Mouse (Mus musculus) CD4-positive, CD25-positive, alpha-beta regulatory T cell, adult 9 weeks (primary cell): Measurements from ENCODE around the gene Mcm8. TPM values are rescaled to one million over a fixed set of nuclear protein-coding genes. Genes with fewer than 3 reads are reported as not detected.

Experiments
- polyA plus RNA-seq: library from polyadenylated mRNA; unstranded; fragments of 100-300 nt; shearing (Covaris generic); gene quantifications from one replicate; pipeline ENCODE4 v1.2.1, GENCODE M21; 2017

Mcm8 gene
- 2.7 TPM for polyA plus RNA-seq

DNA sequence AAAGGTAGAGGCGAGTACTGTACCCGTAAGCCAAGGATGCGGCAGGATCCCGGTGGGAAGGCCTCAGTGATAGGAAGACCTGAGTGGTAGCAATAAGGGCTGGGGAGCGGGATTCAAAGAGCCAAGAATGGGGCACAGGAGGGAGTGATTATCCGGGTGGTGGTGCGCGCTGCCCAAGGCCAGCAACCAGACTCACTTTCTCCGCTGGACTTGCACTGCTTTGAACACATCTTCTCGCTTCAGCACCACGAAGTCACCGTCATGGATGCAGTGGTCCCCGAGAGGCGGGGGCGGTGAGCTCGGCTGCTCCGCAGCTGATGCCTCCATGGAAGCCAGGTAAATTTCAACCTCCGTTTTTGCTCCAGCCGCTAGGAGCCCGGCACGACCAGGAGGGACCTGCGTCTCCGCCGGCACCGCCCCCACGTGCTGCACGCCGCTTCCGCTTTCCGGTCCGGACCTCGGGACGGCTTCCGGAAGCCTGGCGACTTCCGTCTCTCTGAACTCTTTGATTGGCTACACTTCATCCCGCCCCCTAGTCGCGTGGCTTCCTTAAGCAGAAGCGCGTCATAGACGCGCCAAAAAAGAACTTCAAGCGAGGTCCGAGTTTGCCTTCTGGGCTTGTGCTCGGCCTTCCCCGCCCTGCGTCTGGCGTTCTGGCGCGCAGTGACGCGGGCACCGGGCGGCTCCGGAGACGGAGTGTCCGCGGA is at the start of gene Mcm8, which contains the start of gene Trmt6:
Mcm8 (plus strand) TSS at position 534 of the 707 bp plus-strand sequence.
Trmt6 (minus strand) TSS at position 448 of the 707 bp plus-strand sequence.

DNA sequence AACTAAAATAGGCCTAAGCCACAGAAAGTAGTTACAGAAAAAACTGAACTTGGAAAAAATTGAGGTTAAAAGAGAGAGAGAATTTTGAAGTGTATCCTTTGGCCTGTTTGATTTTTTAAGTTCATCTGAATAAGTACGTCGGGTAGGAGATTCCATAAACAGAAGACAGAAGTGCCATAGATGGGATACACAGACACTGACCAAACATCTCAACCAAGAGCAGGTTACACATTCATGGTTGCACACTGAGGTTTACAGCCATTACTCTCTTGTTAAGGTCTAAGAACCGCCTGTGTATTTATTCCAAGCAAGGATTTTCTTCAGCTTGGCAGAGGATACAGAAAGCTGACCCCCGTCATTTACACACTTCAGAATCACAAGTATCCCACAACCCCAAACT is 35.0 kb upstream of the Mcm8 start, which contains the start of gene Chgb:
Chgb (plus strand) TSS at position 301 of the 400 bp plus-strand sequence.

DNA sequence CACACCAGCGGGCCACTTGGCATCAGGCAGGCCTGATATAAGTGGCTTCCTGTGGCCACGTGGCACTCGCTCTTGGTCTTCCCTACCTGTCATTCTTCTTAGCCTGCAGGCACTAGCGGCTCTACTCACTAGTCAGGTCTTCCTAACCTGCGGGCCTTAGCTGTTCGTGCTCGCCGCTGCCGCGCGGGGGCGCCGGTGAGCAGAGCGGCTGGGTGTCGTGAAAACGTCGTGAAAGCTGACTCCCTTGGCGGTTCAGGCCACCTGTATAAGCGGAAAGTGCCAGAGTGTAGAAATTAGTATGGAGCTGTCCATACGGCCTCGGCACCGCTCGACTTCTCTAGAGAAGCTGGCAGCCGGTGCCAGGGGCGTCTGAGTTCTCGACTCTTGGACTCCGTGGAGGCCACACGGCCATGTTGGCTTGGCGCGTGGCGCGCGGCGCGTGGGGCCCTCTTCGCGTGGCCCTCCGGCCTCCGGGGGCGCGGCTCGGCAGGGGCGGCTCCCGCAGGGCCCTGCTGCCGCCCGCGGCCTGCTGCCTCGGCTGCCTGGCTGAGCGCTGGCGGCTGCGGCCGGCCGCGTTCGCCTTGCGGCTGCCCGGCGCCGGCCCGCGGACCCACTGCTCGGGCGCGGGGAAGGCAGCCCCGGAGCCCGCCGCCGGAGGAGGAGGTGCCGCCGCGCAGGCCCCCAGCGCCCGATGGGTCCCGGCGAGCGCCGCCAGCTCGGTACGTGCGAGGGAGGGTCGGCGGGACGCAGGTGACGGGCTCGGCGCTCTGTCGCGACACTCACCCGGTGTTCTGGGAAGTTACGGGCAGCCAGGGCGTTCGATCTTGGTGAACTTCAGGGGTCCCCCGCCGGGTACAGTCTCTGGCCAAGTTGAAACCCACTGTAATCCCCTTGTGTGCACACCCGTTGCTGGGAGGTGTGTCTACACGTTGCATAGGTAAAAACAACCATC is 30.7 kb downstream of the Mcm8 start, which contains the start of gene Crls1:
Crls1 (plus strand) TSS at position 260 of the 952 bp plus-strand sequence.

DNA sequence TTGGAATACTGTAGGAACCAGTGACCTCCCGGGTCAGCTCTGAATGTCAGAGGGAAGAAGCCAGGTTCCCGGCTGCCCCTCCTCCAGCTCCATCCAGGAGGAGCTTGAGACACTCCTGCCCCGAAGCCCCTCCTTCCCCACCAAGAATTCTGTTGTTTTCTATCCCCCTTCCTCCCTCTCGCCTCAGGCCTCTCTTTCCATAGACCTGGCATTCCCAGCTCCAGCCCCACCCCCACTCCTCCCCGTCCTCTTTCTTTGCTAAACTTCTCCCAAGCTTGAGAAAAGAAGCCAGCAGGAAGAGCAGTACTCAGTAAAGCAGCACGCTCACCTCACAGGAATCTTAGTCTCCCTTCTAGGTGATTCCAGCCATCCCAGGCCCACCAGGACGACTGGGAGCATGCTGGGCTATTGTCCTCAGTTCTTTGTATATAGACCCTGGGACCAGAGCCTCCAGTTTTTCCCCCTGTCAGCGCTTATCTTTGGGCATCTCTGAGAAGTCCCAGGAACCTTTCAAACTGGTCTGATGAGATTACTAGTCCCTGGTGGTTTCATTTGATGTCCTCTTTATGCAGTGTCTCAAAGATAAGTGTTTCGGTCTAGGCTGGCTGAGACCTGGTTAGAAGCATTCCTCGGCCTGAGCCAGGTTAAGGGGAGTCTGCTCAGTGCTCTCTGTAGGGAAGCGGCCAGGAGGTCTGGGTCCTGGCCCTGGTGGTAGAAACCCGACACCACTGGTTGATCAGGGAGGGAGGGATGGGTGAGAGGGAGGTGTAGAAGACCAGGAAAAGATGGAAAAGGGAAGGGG is 65.1 kb downstream of the Mcm8 start, which contains the start of gene Lrrn4:
Lrrn4 (minus strand) TSS at position 48 of the 802 bp plus-strand sequence.

Other genes starting within 250 kb of the Mcm8 start
- 78.1 TPM for gene Gpcpd1, start 228.4 kb upstream of the Mcm8 start, polyA plus RNA-seq
- 40.7 TPM for gene Shld1, start 129.2 kb upstream of the Mcm8 start, polyA plus RNA-seq
- gene Chgb, start 34.9 kb upstream of the Mcm8 start, polyA plus RNA-seq: not detected
- 54.7 TPM for gene Trmt6, start 86 bp upstream of the Mcm8 start, polyA plus RNA-seq
- 0.98 TPM for gene Crls1, start 30.5 kb downstream of the Mcm8 start, polyA plus RNA-seq
- 0.48 TPM for gene Lrrn4, start 64.8 kb downstream of the Mcm8 start, polyA plus RNA-seq
- gene Fermt1, start 129.8 kb downstream of the Mcm8 start, polyA plus RNA-seq: 0.21 TPM